Comparison of ENCODE assay signal across 8 mouse cellular contexts in the genomic region with DNA sequence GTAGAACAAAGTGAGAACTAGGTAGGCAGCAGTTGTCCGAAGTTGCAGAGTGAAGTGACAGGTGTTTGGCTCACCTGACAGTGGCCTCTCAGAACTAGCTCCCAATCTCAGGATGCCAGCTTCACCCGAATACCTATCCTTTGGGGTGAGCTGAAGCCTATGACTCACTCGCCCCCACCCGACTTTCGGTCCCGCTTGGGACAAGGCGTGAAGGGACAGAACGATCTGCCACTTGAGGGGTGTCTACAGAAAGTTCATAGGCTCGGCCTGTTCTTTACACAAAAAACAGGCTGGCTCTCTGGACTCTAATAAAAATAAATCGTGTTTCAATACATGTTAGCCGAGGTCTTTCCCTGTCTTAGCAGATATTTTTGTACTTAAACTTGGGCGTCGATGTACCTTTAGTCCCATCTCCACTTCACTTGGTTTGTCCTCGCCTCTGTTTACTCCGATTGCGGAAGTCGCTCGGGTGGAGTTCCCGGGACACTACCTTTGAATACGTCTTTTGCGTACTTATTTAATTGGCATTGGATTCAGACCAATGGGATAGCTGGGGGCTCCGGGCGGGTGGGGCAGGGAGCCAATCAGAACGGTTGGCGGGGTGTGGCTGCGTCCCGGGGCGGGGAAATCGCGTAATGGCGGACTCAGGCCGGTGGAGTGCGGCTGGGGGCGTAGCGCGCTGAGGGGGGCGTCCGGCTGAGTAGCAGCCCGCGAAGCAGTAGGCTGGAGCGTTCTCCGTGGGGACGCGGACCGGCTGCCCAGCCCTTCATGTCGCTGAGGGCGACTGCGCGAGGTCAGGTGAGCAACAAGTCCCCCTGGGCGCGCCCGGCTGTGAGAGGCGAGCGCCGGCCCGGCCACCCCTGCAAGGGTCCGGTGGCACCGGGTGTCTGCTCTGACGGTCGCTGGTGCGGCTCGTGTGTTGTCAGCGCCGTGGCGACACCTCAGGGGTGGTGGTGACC. TPM values are rescaled to one million over a fixed set of nuclear protein-coding genes. Genes with fewer than 3 reads are reported as not detected.
DNase-seq lines count a peak whose midpoint lies in the region; ATAC-seq and TF ChIP-seq lines count a peak whose summit lies in the region.

Wasf2 (plus strand) TSS at position 575 of the 959 bp plus-strand sequence.

- H3K9ac ChIP-seq in hindbrain, postnatal 0 days (replicated peaks; ENCODE audit: low read length) = peak within 1 kb of the TSS; percentile 72

- H3K4me3 ChIP-seq in gastrocnemius, adult 2 months = peak within 1 kb of the TSS; percentile 97
- peak within 1 kb of the TSS; percentile 93 for H3K4me3 ChIP-seq in hindbrain, postnatal 0 days (ENCODE audit: low read length)
- peak within 1 kb of the TSS; percentile 99 for H3K4me3 ChIP-seq in left cerebral cortex, adult 2 months

- peak; percentile 97 for DNase-seq in ZHBTc4 (ENCODE audit: low read depth, low spot score)
- DNase-seq in gastrocnemius, adult 2 months = peak; percentile 94
- DNase-seq in hindbrain, postnatal 0 days (ENCODE audit: low spot score) = peak; percentile 97
- peak; percentile 87 to 88 for DNase-seq in left cerebral cortex, adult 2 months (ENCODE audit: extremely low spot score in 1 of 2, low spot score in 2 of 2)
- DNase-seq in right cerebral cortex, adult 2 months (ENCODE audit: low spot score in 2 of 2) = peak; percentile 84 to 88
- peak; percentile 89 for DNase-seq in urinary bladder, postnatal 14 days (ENCODE audit: low spot score)

- no peaks in the 10 kb centered on the region for H3K27me3 ChIP-seq in hindbrain, postnatal 0 days (ENCODE audit: insufficient read depth, low read length)

- H3K9me3 ChIP-seq in hindbrain, postnatal 0 days (ENCODE audit: low read length) = no peaks in the 10 kb centered on the region

- H3K4me2 ChIP-seq in hindbrain, postnatal 0 days (ENCODE audit: low read depth, low read length) = peak within 1 kb of the TSS; percentile 97

- peaks cover 24% of the 10 kb centered on the region for H3K4me1 ChIP-seq in hindbrain, postnatal 0 days (ENCODE audit: insufficient read depth, low read length)

- WGBS in hindbrain, postnatal 0 days = under 1% methylated on average over 52 of the region's 65 CpGs

- ATAC-seq in common myeloid progenitor, adult 5-6 weeks (replicated peaks; ENCODE audit: low read depth, poor library complexity, severe bottlenecking) = peak; percentile 88
- ATAC-seq in hindbrain, postnatal 0 days = peak; percentile 96
- ATAC-seq in megakaryocyte, adult 5-6 weeks (ENCODE audit: poor library complexity, severe bottlenecking) = peak; percentile 89

- TF ChIP-seq CTCF in gastrocnemius, adult 2 months (IDR thresholded peaks at IDR 0.05) = no peak
- no peak for TF ChIP-seq CTCF in hindbrain, postnatal 0 days (IDR thresholded peaks at IDR 0.05; ENCODE audit: low read depth)
- no peak for TF ChIP-seq CTCF in left cerebral cortex, adult 2 months (IDR thresholded peaks at IDR 0.05)

- intact Hi-C loops in gastrocnemius, adult 2 months (cut with DNase I) = loop anchor here (5.0 kb wide), 1 partner anchor 67 kb away; no protein-coding TSS in a partner anchor
- intact Hi-C loops in left cerebral cortex, adult 2 months (cut with DNase I) = loop anchor here (5.0 kb wide), 3 partner anchors 42 to 118 kb away; partner anchors contain the start of gene Ahdc1

- no peaks in the 10 kb centered on the region for H3K36me3 ChIP-seq in hindbrain, postnatal 0 days (ENCODE audit: insufficient read depth, low read length)

- H3K27ac ChIP-seq in gastrocnemius, adult 2 months = peak within 1 kb of the TSS; percentile 94
- peak within 1 kb of the TSS; percentile 75 for H3K27ac ChIP-seq in hindbrain, postnatal 0 days
- H3K27ac ChIP-seq in left cerebral cortex, adult 2 months = peak within 1 kb of the TSS; percentile 94

RNA-seq across cellular contexts. Expression of gene Wasf2, which starts in this region (rescaled TPM):
- total RNA-seq in common myeloid progenitor, adult 5-6 weeks (2017) = 45.6 and 61.3 TPM in 2 replicates
- 10 to 100 TPM; 34.9 to 35.6 TPM for total RNA-seq in gastrocnemius, adult 2 months (2021)
- total RNA-seq in hindbrain, postnatal 0 days (2014; rRNA removed) = 14.1 and 14.7 TPM in 2 replicates
- 27.5 and 32.3 TPM in 2 replicates for polyA plus RNA-seq in hindbrain, postnatal 0 days (2015; fragmentation: Nextera tagmentation; extraction: Ambion mirVana)
- 10 to 100 TPM; 25.7 to 34.3 TPM for total RNA-seq in left cerebral cortex, adult 2 months (2021)
- total RNA-seq in megakaryocyte, adult 5-6 weeks (2015) = 226 and 236 TPM in 2 replicates
- 56.9 and 75.4 TPM in 2 replicates for total RNA-seq in megakaryocyte, adult 5-6 weeks (2017)

Comparison
In these comparisons a context has a peak if more than half of its experiments do, and no peak if none do; other contexts are left out.
1. Peak in every context shown above with its lines: DNase-seq, ATAC-seq, H3K4me3 ChIP-seq and H3K27ac ChIP-seq.